Mouse (Mus musculus) intestine, embryonic 15.5 days (tissue): ENCODE results near the gene Pacsin3. TPM values are rescaled to one million over a fixed set of nuclear protein-coding genes. Genes with fewer than 3 reads are reported as not detected.

Source experiments
- ATAC-seq: fragments of 200-750 bp; cut with Nextera tagmentation; 2 replicates; pipeline ENCODE4 v1.8.0; 2017; ENCODE audit warnings: moderate TSS enrichment, moderate library complexity
- H3K27ac ChIP-seq: fragments of 300-500 bp; sonication (generic); 2 replicates; pipeline ENCODE4 v1.5.1; 2015; ENCODE audit warnings: mild to moderate bottlenecking, inconsistent platforms
- H3K27me3 ChIP-seq: fragments of 300-500 bp; sonication (generic); replicated peaks from 2 replicates; pipeline ENCODE4 v1.6.1; 2015; ENCODE audit warnings: inconsistent platforms
- H3K36me3 ChIP-seq: fragments of 300-500 bp; sonication (generic); 2 replicates; pipeline ENCODE4 v1.6.1; 2015; ENCODE audit warnings: inconsistent platforms
- H3K4me1 ChIP-seq: fragments of 300-500 bp; sonication (generic); replicated peaks from 2 replicates; pipeline ENCODE4 v1.6.1; 2015; ENCODE audit warnings: inconsistent platforms
- H3K4me2 ChIP-seq: fragments of 300-500 bp; sonication (generic); replicated peaks from 2 replicates; pipeline ENCODE4 v1.6.1; 2015; ENCODE audit warnings: mild to moderate bottlenecking, inconsistent platforms
- H3K4me3 ChIP-seq: fragments of 300-500 bp; sonication (generic); replicated peaks from 2 replicates; pipeline ENCODE4 v1.5.1; 2015; ENCODE audit warnings: inconsistent platforms
- H3K9ac ChIP-seq: fragments of 300-500 bp; sonication (generic); 2 replicates; pipeline ENCODE4 v1.6.1; 2015; ENCODE audit warnings: inconsistent platforms
- H3K9me3 ChIP-seq: fragments of 300-500 bp; sonication (generic); 2 replicates; pipeline ENCODE4 v1.6.1; 2016; ENCODE audit warnings: inconsistent platforms
- WGBS: fragments of 180-500 bp; shearing (Covaris S2); methylation state at CpG from one replicate; pipeline ENCODE4 v1.1.7; 2015; 5-methylcytosine and 5-hydroxymethylcytosine counted together
- polyA plus RNA-seq: library from polyadenylated mRNA; unstranded; fragments of >200 nt; fragmentation: Nextera tagmentation; extraction: Ambion mirVana; gene quantifications from 2 replicates; pipeline ENCODE4 v1.2.1, GENCODE M21; 2015

The Pacsin3 gene
- polyA plus RNA-seq, 1 experiment from 2014 or later, result 22.3 TPM

DNA sequence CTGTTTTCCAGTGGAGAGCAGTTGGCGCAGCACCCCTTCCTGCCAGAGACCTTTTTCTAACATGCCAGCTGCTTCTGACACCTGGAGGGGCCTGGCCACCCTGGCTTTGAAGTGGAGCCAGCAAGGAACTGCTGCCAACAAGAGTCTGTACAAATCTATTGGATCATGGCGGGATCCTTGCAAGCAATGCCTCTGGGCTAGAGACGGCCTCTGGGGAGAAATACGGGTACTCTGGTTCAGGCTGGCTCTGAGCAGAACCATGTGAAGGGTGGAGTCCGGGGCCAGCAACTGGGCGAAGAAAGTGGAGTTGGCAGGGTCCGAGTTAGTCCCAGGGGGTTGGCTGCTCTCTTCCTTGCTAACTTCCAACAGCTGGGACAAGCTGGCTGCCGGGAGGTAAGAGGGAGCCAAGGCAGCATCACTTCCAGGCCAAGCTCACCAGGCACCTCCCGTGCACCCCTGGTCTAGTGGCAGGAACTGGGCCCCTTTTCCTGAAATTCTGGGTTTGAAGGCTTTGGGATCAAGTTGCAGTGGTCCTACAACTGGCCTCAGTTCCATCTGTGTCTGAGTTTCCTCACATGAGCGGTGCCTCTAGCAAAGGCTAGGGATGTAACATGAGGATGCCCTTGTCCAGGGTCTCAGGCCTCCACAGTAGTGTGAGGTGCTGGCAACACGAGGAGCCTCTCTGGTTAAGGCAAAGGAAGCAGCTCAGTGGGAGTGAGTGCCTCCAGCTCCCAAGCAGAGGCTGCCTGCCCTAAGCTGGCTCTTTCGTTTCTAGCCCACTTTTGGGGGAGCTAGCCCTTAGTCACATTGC lies 35.6 kb downstream of the Pacsin3 start:
- no peak overlapping the region for H3K27ac ChIP-seq
- 73% methylated on average over 12 of the region's 12 CpGs for WGBS

DNA sequence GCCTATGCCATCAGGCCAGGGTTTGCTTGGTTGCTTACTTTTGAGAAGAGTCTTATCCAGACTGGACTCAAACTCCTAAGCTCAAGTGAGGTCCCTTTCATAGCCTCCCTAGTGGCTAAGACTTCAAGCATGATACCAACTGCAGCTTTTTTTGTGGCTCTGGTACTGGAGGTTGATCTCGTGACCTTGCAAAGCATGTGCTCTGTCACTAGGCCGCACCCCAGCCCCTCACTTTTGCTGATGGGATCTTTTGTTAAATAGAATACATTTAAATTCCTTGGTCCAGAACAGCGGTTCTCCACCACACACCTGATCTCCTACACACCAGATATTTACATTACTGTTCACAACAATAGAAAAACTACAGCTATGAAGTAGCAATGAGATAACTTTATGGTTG lies 38.5 kb downstream of the Pacsin3 start:
- H3K4me3 ChIP-seq, result no peak overlapping the region
- no peaks in the 10 kb centered on the region for H3K9me3 ChIP-seq
- no peak overlapping the region for H3K4me2 ChIP-seq
- H3K36me3 ChIP-seq, result no peaks in the 10 kb centered on the region
- no peak overlapping the region for H3K9ac ChIP-seq
- no peak for ATAC-seq
- H3K27me3 ChIP-seq, result no peaks in the 10 kb centered on the region
- WGBS, result 85% methylated on average over 3 of the region's 3 CpGs
- H3K27ac ChIP-seq, result no peak overlapping the region
- no peaks in the 10 kb centered on the region for H3K4me1 ChIP-seq

More for the DNA sequence above, 35.6 kb downstream of the Pacsin3 start:
- Histone ChIP-seq H3K4me1 (0 out of 2 replicates have a peak, but pooled peaks cover 4% of the 10 kb centered on the region), H3K4me3 (no peak overlapping the region), H3K27me3 (no peaks in the 10 kb centered on the region), H3K9me3 (no peaks in the 10 kb centered on the region), H3K36me3 (no peaks in the 10 kb centered on the region), H3K4me2 (no peak overlapping the region), H3K9ac (no peak overlapping the region)
- ATAC-seq, result no peak

DNA sequence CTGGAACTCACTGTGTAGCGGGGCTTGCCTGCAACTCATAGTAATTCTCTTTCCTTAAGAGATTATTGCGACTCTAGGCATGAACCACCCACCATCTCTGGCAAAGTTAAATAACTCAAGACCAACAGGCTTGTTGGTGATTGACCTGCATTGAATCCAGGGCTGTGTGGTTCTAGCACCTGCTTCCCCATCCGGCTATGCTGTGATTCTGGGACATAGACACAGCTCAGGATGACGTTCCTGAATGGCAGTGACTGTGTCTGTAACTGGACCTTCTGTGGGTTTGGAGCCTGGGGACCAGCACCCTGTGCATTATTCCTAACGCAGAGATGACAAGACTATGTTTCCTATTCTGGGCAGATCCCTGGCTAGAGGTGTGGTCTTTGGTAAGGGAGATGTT lies 40.1 kb downstream of the Pacsin3 start:
- no peaks in the 10 kb centered on the region for H3K9me3 ChIP-seq

DNA sequence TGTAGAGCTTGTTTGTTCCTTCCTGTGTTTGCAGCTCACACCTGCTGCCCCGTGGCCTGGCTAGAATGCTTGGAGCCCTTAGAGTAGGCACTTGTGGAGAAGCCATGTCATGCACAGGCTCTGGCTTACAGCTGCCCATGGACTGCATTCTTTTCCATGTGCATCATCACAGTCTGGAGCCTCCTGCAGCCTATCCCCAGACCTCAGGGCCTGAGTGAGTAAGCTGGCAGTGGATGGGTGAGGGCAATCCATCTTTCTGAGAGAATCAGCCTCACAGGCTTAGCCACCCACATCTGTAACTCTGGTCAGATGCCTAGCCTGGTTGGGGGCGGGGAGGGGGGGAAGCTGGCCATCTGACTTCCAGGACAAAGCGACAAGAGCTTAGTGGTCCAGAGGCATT lies 43.4 kb downstream of the Pacsin3 start:
- no peak overlapping the region for H3K9ac ChIP-seq
- no peaks in the 10 kb centered on the region for H3K27me3 ChIP-seq
- no peak overlapping the region for H3K27ac ChIP-seq
- WGBS, result 54% methylated on average over 3 of the region's 3 CpGs
- H3K4me3 ChIP-seq, result no peak overlapping the region
- H3K4me2 ChIP-seq, result no peak overlapping the region
- no peaks in the 10 kb centered on the region for H3K4me1 ChIP-seq
- ATAC-seq, result peak; percentile 50; the same call in 1 of the 2 replicates
- H3K9me3 ChIP-seq, result no peaks in the 10 kb centered on the region
- no peaks in the 10 kb centered on the region for H3K36me3 ChIP-seq

More for the DNA sequence above, 40.1 kb downstream of the Pacsin3 start:
- Histone ChIP-seq H3K36me3 (no peaks in the 10 kb centered on the region), H3K4me1 (no peaks in the 10 kb centered on the region), H3K27me3 (no peaks in the 10 kb centered on the region), H3K4me2 (no peak overlapping the region), H3K9ac (no peak overlapping the region), H3K27ac (no peak overlapping the region), H3K4me3 (no peak overlapping the region)
- WGBS, result 90% methylated on average over 5 of the region's 5 CpGs
- ATAC-seq, result no peak

DNA sequence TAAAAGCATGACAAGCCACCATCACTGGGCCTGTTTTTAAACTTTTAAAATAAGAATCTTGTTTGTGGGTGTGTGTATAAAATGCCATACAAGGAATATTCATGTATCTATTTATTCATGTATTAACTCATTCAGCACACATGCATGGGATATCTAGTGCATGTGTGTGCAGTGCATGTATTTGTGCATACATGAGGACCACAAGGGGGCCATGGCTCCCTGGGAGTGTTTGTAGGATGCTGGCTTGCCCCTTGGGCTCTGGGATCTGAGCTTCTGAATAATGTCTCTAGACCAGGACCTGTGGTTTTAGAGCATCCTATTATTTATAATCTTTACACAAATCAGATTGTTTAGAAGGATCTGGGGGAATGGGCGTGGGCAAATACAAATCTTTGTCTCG lies 45.0 kb downstream of the Pacsin3 start:
- Histone ChIP-seq H3K27me3 (no peaks in the 10 kb centered on the region), H3K36me3 (no peaks in the 10 kb centered on the region), H3K9me3 (no peaks in the 10 kb centered on the region), H3K4me3 (no peak overlapping the region), H3K4me2 (no peak overlapping the region), H3K27ac (no peak overlapping the region), H3K9ac (no peak overlapping the region), H3K4me1 (no peaks in the 10 kb centered on the region)
- no peak for ATAC-seq
- WGBS, result 83% methylated on average over 2 of the region's 2 CpGs

DNA sequence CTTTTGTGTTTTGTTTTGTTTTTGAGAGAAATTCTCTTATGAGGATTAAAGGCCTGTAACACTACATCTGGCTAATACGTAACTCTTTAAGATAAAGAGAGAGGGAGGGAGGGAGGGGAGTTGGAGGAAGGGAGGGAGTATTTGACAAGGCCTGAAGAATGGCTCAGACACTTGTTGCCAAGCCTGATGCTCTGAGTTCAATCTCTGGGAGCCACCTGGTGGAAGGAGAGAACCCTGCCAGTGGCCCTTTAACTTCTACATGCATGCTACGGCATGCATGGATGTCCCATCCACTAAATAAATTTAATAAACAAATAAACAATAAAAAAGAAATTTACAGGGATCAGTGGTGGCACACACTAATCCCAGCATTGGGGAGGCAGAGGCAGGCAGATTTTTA lies 46.1 kb downstream of the Pacsin3 start:
- no peak overlapping the region for H3K9ac ChIP-seq
- H3K27me3 ChIP-seq, result no peaks in the 10 kb centered on the region
- no peaks in the 10 kb centered on the region for H3K9me3 ChIP-seq
- 60% methylated on average over 2 of the region's 2 CpGs for WGBS
- H3K4me1 ChIP-seq, result no peaks in the 10 kb centered on the region
- H3K36me3 ChIP-seq, result no peaks in the 10 kb centered on the region
- no peak overlapping the region for H3K4me3 ChIP-seq
- ATAC-seq, result peak; percentile 57; the same call in 1 of the 2 replicates
- no peak overlapping the region for H3K27ac ChIP-seq
- H3K4me2 ChIP-seq, result no peak overlapping the region

DNA sequence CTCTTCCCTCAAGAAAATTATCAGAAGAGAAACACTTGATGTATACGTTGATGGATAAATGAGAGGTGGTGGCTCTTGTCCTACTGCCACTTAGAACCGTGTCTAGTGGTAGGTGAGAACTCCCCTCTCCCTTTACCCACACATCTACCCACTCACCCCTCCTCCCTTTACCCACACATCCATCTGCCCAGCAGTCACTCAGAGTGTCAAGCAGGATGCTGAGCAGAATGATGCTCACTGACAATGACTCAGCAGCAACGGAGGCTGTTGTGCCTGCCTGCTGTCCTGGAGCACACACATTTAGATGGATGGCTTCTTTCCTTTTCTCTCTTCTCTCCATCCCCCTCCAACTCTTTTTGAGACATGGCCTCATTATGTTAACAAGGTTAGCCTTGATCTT lies 47.1 kb downstream of the Pacsin3 start:
- Histone ChIP-seq H3K27me3 (no peaks in the 10 kb centered on the region), H3K4me1 (no peaks in the 10 kb centered on the region), H3K9ac (no peak overlapping the region), H3K4me3 (no peak overlapping the region), H3K4me2 (no peak overlapping the region), H3K36me3 (no peaks in the 10 kb centered on the region), H3K9me3 (no peaks in the 10 kb centered on the region), H3K27ac (no peak overlapping the region)
- no peak for ATAC-seq
- WGBS, result 77% methylated on average over 3 of the region's 3 CpGs

DNA sequence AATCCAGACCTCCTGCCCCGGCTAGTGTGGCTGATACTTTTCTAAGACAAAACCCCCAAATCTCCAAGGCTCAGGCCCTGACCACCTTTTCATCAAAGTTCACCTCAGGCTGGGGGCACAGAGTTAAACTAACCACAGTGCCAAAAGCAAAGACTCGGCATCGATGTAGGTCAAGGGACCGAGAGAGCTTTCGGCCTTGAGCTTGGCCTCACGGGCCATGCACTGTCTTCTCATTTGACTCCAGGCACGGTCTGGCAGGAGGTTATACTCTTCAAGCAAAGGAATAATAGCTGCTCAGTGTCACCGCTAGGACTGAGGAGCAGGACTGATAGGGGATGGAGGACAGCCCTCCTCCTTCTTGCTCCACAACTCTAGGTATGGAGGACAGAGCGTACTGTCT lies 50.2 kb downstream of the Pacsin3 start:
- Histone ChIP-seq H3K4me2 (no peak overlapping the region), H3K27me3 (no peaks in the 10 kb centered on the region), H3K4me3 (no peak overlapping the region), H3K9ac (no peak overlapping the region), H3K4me1 (peaks cover 4% of the 10 kb centered on the region), H3K27ac (no peak overlapping the region), H3K9me3 (no peaks in the 10 kb centered on the region), H3K36me3 (no peaks in the 10 kb centered on the region)
- ATAC-seq, result no peak
- 92% methylated on average over 9 of the region's 9 CpGs for WGBS

DNA sequence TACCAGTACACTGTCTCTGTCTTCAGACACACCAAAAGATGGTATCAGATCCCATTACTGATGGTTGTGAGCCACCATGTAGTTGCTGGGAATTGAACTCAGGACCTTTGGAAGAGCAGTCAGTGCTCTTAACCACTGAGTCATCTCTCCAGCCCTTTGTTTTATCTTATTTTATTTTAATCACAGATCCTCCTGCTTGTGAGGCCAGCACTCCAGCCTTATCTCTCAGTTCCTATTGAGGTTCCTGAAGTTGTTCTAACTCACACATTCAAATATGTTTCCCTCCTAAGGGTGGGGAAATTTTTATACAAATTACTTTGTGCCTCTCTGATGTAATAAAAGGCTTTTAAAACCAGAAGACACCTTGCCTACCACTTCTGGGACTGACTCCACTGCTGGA lies 50.8 kb downstream of the Pacsin3 start:
- no peak for ATAC-seq
- peaks cover 4% of the 10 kb centered on the region for H3K4me1 ChIP-seq
- no peak overlapping the region for H3K27ac ChIP-seq
- no peak overlapping the region for H3K4me3 ChIP-seq
- H3K9ac ChIP-seq, result no peak overlapping the region
- no peaks in the 10 kb centered on the region for H3K9me3 ChIP-seq
- no peak overlapping the region for H3K4me2 ChIP-seq
- no peaks in the 10 kb centered on the region for H3K27me3 ChIP-seq
- H3K36me3 ChIP-seq, result no peaks in the 10 kb centered on the region

DNA sequence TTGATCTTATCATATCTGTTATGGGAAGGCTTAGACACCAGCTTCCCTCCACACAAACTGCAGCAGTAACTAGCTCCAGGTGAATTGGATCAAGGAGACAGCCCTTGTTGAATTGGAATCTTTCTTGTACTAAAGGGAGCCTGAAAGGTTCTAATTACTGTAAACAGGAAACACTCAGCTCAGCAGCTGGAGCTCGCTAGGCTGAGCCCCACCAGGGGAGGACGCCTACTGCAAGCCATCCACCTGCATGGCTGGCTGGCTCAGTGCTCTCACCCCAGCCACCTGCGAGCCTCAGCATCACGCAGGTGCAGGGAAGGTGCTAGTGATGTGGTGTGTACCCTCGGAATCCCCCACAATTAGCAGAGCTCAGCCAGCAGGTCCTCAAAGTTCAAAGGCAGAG lies 52.9 kb downstream of the Pacsin3 start:
- H3K27ac ChIP-seq, result no peak overlapping the region
- 27% methylated on average over 5 of the region's 5 CpGs for whole genome bisulfite sequencing
- peak; percentile 52 for ATAC-seq

DNA sequence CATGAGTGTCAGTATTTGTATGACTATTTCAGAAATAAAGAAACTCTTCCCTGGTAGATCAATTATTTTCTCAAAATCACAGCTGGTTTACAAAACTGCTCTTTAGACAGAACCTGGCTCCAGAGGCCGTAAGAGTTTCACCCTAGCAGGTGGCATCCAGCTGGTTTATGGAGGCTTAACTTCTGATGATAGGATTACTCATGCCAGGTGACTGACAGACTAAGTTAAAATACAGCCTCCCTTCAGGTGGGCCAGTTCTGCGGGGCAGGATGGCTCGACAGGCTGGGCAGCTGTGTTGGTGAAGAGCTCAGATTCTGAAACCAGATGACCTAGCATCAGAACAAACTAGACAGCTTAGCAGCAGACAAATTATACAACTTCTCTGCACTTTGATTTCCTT lies 53.8 kb downstream of the Pacsin3 start:
- no peak overlapping the region for H3K27ac ChIP-seq
- no peaks in the 10 kb centered on the region for H3K27me3 ChIP-seq
- ATAC-seq, result no peak
- no peak overlapping the region for H3K4me3 ChIP-seq
- no peak overlapping the region for H3K4me2 ChIP-seq
- no peaks in the 10 kb centered on the region for H3K9me3 ChIP-seq
- H3K9ac ChIP-seq, result no peak overlapping the region
- WGBS, result 55% methylated on average over 3 of the region's 3 CpGs
- H3K4me1 ChIP-seq, result peaks cover 14% of the 10 kb centered on the region
- no peaks in the 10 kb centered on the region for H3K36me3 ChIP-seq

More for the DNA sequence above, 52.9 kb downstream of the Pacsin3 start:
- Histone ChIP-seq H3K4me3 (no peak overlapping the region), H3K27me3 (no peaks in the 10 kb centered on the region), H3K4me1 (peaks cover 14% of the 10 kb centered on the region), H3K4me2 (no peak overlapping the region), H3K36me3 (no peaks in the 10 kb centered on the region), H3K9ac (no peak overlapping the region), H3K9me3 (no peaks in the 10 kb centered on the region)

DNA sequence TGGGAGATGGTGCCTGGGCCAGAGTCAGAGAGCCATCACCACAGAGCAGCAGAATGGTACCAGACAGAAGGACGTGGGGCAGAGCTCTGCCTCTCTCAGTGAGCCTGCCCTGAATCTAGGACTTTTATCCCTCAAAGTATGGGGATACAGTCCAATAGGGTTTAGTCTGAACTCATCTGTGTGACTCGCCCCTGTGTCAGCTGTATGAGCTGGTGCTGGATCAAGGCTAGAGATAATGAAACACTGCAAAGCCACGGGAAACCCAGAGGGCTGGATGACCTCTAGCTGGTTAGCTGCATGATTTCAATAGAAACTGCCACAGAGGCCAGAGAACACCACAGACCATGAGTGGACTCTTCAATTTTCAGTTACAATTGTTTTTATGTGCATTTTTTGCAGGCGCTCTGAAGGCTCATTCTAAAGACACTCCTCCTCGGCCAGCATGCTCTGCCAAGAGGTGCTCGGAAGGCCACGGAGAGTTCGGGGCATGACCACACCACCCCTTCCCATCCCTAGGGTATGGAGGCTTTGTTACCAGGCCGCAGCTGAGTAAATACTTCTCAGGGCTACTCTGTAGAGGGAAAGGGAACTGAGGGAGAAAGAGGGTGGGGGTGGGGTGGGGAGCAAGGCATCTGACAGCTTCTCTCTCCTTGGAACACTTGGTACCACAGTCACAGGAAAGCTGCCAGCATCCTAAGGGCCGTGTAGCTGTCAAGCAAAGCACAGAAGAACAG lies 57.0 kb downstream of the Pacsin3 start:
- no peak overlapping the region for H3K27ac ChIP-seq
- no peaks in the 10 kb centered on the region for H3K9me3 ChIP-seq
- H3K27me3 ChIP-seq, result no peaks in the 10 kb centered on the region
- H3K4me1 ChIP-seq, result peaks cover 14% of the 10 kb centered on the region
- H3K4me2 ChIP-seq, result no peak overlapping the region
- 54% methylated on average over 10 of the region's 10 CpGs for WGBS
- no peaks in the 10 kb centered on the region for H3K36me3 ChIP-seq
- no peak overlapping the region for H3K9ac ChIP-seq
- ATAC-seq, result peak; percentile 58
- H3K4me3 ChIP-seq, result no peak overlapping the region

DNA sequence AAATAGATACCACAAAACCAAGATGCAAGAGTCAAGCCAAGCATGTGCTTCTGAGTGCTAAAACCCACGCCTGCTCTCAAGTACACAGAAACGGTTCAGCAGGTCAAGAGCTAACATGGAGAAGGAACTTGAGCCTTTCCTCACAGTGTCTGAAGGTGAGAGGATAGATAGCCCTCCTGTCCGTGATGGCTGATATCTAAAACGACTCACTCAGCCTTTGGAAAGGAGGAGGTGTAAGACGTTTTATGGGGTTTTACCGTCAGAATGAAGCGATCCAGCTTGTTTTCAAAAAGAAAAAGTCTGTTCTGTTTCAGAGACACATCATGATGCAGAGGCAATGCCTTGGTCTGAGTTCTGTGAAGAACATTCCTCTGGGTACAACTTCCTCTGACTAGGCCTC lies 58.4 kb downstream of the Pacsin3 start:
- Histone ChIP-seq H3K4me1 (peaks cover 10% of the 10 kb centered on the region; the same call in 1 of the 2 replicates), H3K27me3 (no peaks in the 10 kb centered on the region), H3K9ac (no peak overlapping the region), H3K4me3 (no peak overlapping the region), H3K9me3 (no peaks in the 10 kb centered on the region), H3K36me3 (no peaks in the 10 kb centered on the region), H3K27ac (no peak overlapping the region), H3K4me2 (no peak overlapping the region)
- no peak for ATAC-seq
- 79% methylated on average over 7 of the region's 7 CpGs for WGBS
